Mouse (Mus musculus): ENCODE data around the gene Stat6.

GRCm38 (mm10) chr10:127674794-127675522 is 32.2 kb downstream of the Stat6 start:
- peak; percentile 44 for TF ChIP-seq EP300 (IDR thresholded peaks at IDR 0.05; ENCODE audit: low read depth)
- peak; percentile 100 for TF ChIP-seq CTCF (IDR thresholded peaks at IDR 0.05; ENCODE audit: low read depth)

Data from liver, postnatal 0 days (tissue).